Mouse (Mus musculus) CH12.LX (cell line): ENCODE results near the gene Gdi2.

ENCODE experiments used
- CHD2 ChIP-seq: IDR thresholded peaks from 2 replicates; pipeline ENCODE4 v1.6.1; 2011; ENCODE audit warnings: low read length, improper control_type of control experiment
- CTCF ChIP-seq, 2 experiments: IDR thresholded peaks in 1 of 2; conservative IDR thresholded peaks in 1 of 2; 2 replicates each; pipeline ENCODE4 v1.5.1; 2011 to 2012; ENCODE audit warnings: low read depth in 2 of 2, low read length in 2 of 2, improper control_type of control experiment in 1 of 2, inconsistent platforms in 1 of 2, mild to moderate bottlenecking in 1 of 2, moderate library complexity in 1 of 2
- ELF1 ChIP-seq: IDR thresholded peaks from 2 replicates; pipeline ENCODE4 v1.6.1; 2014; ENCODE audit warnings: low read depth, mild to moderate bottlenecking, inconsistent platforms, low read length, improper control_type of control experiment
- HCFC1 ChIP-seq: IDR thresholded peaks from 2 replicates; pipeline ENCODE4 v1.6.1; 2012; ENCODE audit warnings: low read depth, mild to moderate bottlenecking, inconsistent platforms, low read length, improper control_type of control experiment
- MAX ChIP-seq: IDR thresholded peaks from 2 replicates; pipeline ENCODE4 v1.6.1; 2011; ENCODE audit warnings: low read length, improper control_type of control experiment
- MYC ChIP-seq: IDR thresholded peaks from 2 replicates; pipeline ENCODE4 v1.6.1; 2011; ENCODE audit warnings: low read depth, mild to moderate bottlenecking, improper control_type of control experiment, low read length
- POLR2A ChIP-seq: IDR thresholded peaks from 2 replicates; pipeline ENCODE4 v1.6.1; 2011; ENCODE audit warnings: low read depth, mild to moderate bottlenecking, improper control_type of control experiment, low read length
- TBP ChIP-seq: conservative IDR thresholded peaks from 2 replicates; pipeline ENCODE4 v1.6.1; 2011; ENCODE audit warnings: low read depth, low read length, improper control_type of control experiment
- TCF12 ChIP-seq: IDR thresholded peaks from 2 replicates; pipeline ENCODE4 v1.6.1; 2014; ENCODE audit warnings: low read depth, mild to moderate bottlenecking, inconsistent platforms, low read length, improper control_type of control experiment
- UBTF ChIP-seq: IDR thresholded peaks from 2 replicates; pipeline ENCODE4 v1.6.1; 2012; ENCODE audit warnings: low read depth, mild to moderate bottlenecking, inconsistent platforms, low read length, improper control_type of control experiment, moderate library complexity
- USF2 ChIP-seq: conservative IDR thresholded peaks from 2 replicates; pipeline ENCODE4 v1.6.1; 2011; ENCODE audit warnings: low read depth, low read length, improper control_type of control experiment
- ZC3H11A ChIP-seq: IDR thresholded peaks from 2 replicates; pipeline ENCODE4 v1.6.1; 2012; ENCODE audit warnings: low read depth, mild to moderate bottlenecking, inconsistent platforms, low read length, improper control_type of control experiment

- TF ChIP-seq CTCF (conservative IDR thresholded peaks at IDR 0.05 in 1 of 2, IDR thresholded peaks at IDR 0.05 in 1 of 2; ENCODE audit: low read depth in 2 of 2, low read length in 2 of 2): no peak
- no peak for TF ChIP-seq MAX
- no peak; the same call in 1 of the 2 replicates for TF ChIP-seq UBTF
- TF ChIP-seq TCF12: no peak
- TF ChIP-seq ZC3H11A: no peak
- no peak for TF ChIP-seq MYC
- no peak for TF ChIP-seq TBP
- TF ChIP-seq POLR2A: no peak
- no peak for TF ChIP-seq CHD2
- no peak for TF ChIP-seq USF2
- no peak for TF ChIP-seq HCFC1
- TF ChIP-seq ELF1: no peak
Observed at GRCm38 (mm10) chr13:3538223-3538968, 533 bp downstream of the Gdi2 start.
